26 mouse cellular contexts compared by ENCODE assay signal in genomic region chr10:41586947-41587852, GRCm38 (mm10).
DNase-seq lines count a peak whose midpoint lies in the region; ATAC-seq lines count a peak whose summit lies in the region.
"Had no signal": no experiment of that assay in that cellular context is flagged by ENCODE, and none has a peak within 500 bp of the region (broad histone marks: within the 10 kb centered on the region; RNA-seq: fewer than 3 reads in every experiment).

No protein-coding gene starts in this region.

- H3K4me2 ChIP-seq in intestine, embryonic 16.5 days (ENCODE audit: low read depth, low read length): no peak overlapping the region
- H3K4me2 ChIP-seq in stomach, embryonic 14.5 days (replicated peaks; ENCODE audit: low read depth, low read length): no peak overlapping the region
- H3K4me2 ChIP-seq: heart, embryonic 11.5 days; limb, embryonic 15.5 days; lung, embryonic 14.5 days; neural tube, embryonic 13.5 days had no signal

- H3K9ac ChIP-seq in intestine, embryonic 16.5 days (ENCODE audit: low read depth, low read length): no peak overlapping the region
- no peak overlapping the region for H3K9ac ChIP-seq in stomach, embryonic 14.5 days (replicated peaks; ENCODE audit: low read depth, low read length)
- H3K9ac ChIP-seq: limb, embryonic 15.5 days; liver, embryonic 14.5 days; lung, embryonic 14.5 days; neural tube, embryonic 13.5 days had no signal

- H3K27ac ChIP-seq in intestine, embryonic 16.5 days (ENCODE audit: low read length): no peak overlapping the region; the same call in 1 of the 2 replicates
- H3K27ac ChIP-seq in stomach, embryonic 14.5 days (ENCODE audit: low read length): no peak overlapping the region
- H3K27ac ChIP-seq: hindbrain, embryonic 10.5 days; hindbrain, postnatal 0 days; left cerebral cortex, adult 2 months; limb, embryonic 15.5 days; liver, embryonic 14.5 days; neural tube, embryonic 13.5 days had no signal

- peak; percentile 57 for ATAC-seq in intestine, embryonic 16.5 days
- 0 out of 2 replicates have a peak, but pooled peaks have one; percentile 14 for ATAC-seq in stomach, embryonic 14.5 days (ENCODE audit: insufficient number of reproducible peaks, insufficient read depth, low FRiP score, low read depth)
- ATAC-seq: hindbrain, postnatal 0 days had no signal

- peaks cover 13% of the 10 kb centered on the region for H3K4me1 ChIP-seq in intestine, embryonic 16.5 days (ENCODE audit: control insufficient read depth, insufficient read depth, low read length)
- 0 out of 2 replicates have a peak, but pooled peaks cover 8% of the 10 kb centered on the region for H3K4me1 ChIP-seq in stomach, embryonic 14.5 days (ENCODE audit: control insufficient read depth, insufficient read depth, low read length)

- no peak overlapping the region for H3K4me3 ChIP-seq in intestine, embryonic 16.5 days (ENCODE audit: low read length)
- H3K4me3 ChIP-seq in stomach, embryonic 14.5 days (ENCODE audit: low read depth, low read length): no peak overlapping the region
- H3K4me3 ChIP-seq: hindbrain, embryonic 10.5 days; left cerebral cortex, adult 2 months; limb, embryonic 15.5 days; megakaryocyte, embryonic 14.5 days; neural tube, embryonic 13.5 days had no signal

- H3K27me3 ChIP-seq in intestine, embryonic 16.5 days (replicated peaks; ENCODE audit: control insufficient read depth, insufficient read depth, low read length): no peaks in the 10 kb centered on the region
- H3K27me3 ChIP-seq in stomach, embryonic 14.5 days (ENCODE audit: control insufficient read depth, insufficient read depth, low read length): no peaks in the 10 kb centered on the region
- H3K27me3 ChIP-seq: limb, embryonic 15.5 days; neural tube, embryonic 13.5 days had no signal

- no peaks in the 10 kb centered on the region for H3K36me3 ChIP-seq in intestine, embryonic 16.5 days (ENCODE audit: control insufficient read depth, insufficient read depth, low read length)
- no peaks in the 10 kb centered on the region for H3K36me3 ChIP-seq in stomach, embryonic 14.5 days (ENCODE audit: control insufficient read depth, insufficient read depth, low read length)
- H3K36me3 ChIP-seq: hindbrain, embryonic 10.5 days; limb, embryonic 15.5 days; neural tube, embryonic 13.5 days had no signal

- WGBS in intestine, embryonic 16.5 days: 67% methylated on average over 18 of the region's 18 CpGs
- WGBS in stomach, embryonic 14.5 days: 72% methylated on average over 18 of the region's 18 CpGs

- peak; percentile 51 for DNase-seq in adrenal gland, postnatal 14 days
- DNase-seq in adrenal gland, adult 18-20 months (ENCODE audit: low spot score in 2 of 2): no peak
- DNase-seq in MN1 (ENCODE audit: low spot score): peak; percentile 74
- DNase-seq in cerebellum, postnatal 4 days (ENCODE audit: low spot score in 2 of 2): no peak
- no peak for DNase-seq in left cerebral cortex, adult 8-10 months (ENCODE audit: low spot score in 2 of 2)
- no peak for DNase-seq in ovary, postnatal 36 days (ENCODE audit: low spot score)
- DNase-seq: cerebellum, adult 11-12 months; cerebellum, postnatal 10 days; kidney, adult 18-20 months; kidney, postnatal 4 days; left cerebral cortex, postnatal 4 days; lung, embryonic 14.5 days; midbrain, embryonic 14.5 days; right cerebral cortex, postnatal 25 days; spleen, adult 18-20 months; thymus, postnatal 36 days had no signal

- H3K9me3 ChIP-seq in intestine, embryonic 16.5 days (ENCODE audit: control insufficient read depth, low read length): no peaks in the 10 kb centered on the region
- no peaks in the 10 kb centered on the region for H3K9me3 ChIP-seq in stomach, embryonic 14.5 days (ENCODE audit: control insufficient read depth, low read depth, low read length)
- H3K9me3 ChIP-seq: hindbrain, embryonic 10.5 days; limb, embryonic 15.5 days; neural tube, embryonic 13.5 days had no signal

Comparison
In these comparisons a context has a peak if more than half of its experiments do, and no peak if none do; other contexts are left out.
1. DNase-seq: peak in adrenal gland, postnatal 14 days (single experiment) and MN1 (single experiment); none in adrenal gland, adult 18-20 months (0 of 2), cerebellum, postnatal 4 days (0 of 2), left cerebral cortex, adult 8-10 months (0 of 2) and ovary, postnatal 36 days (single experiment).